Mouse (Mus musculus): Measurements from ENCODE around the gene Arl13b. TPM values are rescaled to one million over a fixed set of nuclear protein-coding genes. Genes with fewer than 3 reads are reported as not detected.
A peak's percentile ranks its signal among the peaks of the same experiment; 100 is the strongest.

The Arl13b gene
- total RNA-seq (2014; rRNA removed; ENCODE audit: low replicate concordance) (4.7 and 7.1 TPM in 2 replicates), polyA plus RNA-seq (2015; fragmentation: Nextera tagmentation; extraction: Ambion mirVana) (8.8 and 8.9 TPM in 2 replicates)

DNA sequence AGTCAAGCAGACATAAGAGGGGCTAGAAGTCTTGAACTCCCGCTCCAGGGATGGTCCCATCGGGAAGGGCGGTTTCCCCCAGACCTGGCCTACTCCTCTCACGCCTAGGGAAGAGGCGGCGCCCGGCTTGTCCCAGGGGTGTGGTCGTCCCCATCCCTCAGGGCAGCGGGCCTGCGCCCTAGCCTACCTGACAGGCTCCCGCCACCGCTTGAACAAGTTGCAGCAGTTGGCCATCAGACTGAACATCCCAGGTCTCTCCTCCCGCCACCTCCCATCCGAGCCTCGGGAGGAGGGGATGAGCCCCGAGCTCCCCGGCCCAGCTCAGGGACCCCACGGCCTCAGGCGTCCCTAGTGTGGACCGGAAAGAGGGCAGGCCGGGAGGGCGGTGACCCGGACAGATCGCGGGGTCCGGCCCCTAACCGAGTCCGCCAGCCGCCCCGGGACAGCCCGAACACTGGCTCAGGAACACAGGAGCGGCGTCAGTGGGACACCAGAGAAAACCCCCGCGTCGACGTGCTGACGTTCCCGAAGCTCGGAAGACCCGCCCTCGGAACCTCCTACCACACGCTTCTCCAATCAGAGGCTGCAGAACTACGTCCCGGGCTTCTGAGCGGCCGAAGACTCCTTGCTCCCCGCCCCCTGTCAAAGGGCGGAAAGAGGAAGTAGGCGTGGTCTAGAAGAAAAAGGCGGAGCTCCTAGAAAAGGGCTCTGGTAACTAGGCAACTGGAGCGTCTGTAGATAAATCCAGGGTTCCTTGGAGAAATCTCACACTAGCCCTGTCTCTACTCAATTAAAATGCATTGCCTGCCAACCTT is at the start of gene Arl13b:
Arl13b (minus strand) TSS at position 543 of the 815 bp plus-strand sequence.
- H3K9me3 ChIP-seq (replicated peaks; ENCODE audit: control insufficient read depth, low read length), result no peaks in the 10 kb centered on the region
- H3K4me3 ChIP-seq (ENCODE audit: low read depth, low read length), result peak within 1 kb of the TSS; percentile 96
- peak; percentile 98 for DNase-seq (ENCODE audit: low spot score)
- peak within 1 kb of the TSS; percentile 78 for H3K27ac ChIP-seq (ENCODE audit: low read depth)
- peak within 1 kb of the TSS; percentile 92 for H3K4me2 ChIP-seq (ENCODE audit: low read depth, low read length)
- no peaks in the 10 kb centered on the region for H3K4me1 ChIP-seq (ENCODE audit: control insufficient read depth, insufficient read depth)
- whole genome bisulfite sequencing, result under 1% methylated on average over 51 of the region's 52 CpGs
- no peaks in the 10 kb centered on the region for H3K36me3 ChIP-seq (replicated peaks; ENCODE audit: control insufficient read depth, insufficient read depth, low read length)
- peak; percentile 100 for ATAC-seq (ENCODE audit: insufficient read depth, low read depth)
- TF ChIP-seq CTCF (IDR thresholded peaks at IDR 0.05; ENCODE audit: low read depth), result no peak
- TF ChIP-seq EP300 (IDR thresholded peaks at IDR 0.05; ENCODE audit: low read depth), result no peak
- H3K9ac ChIP-seq (replicated peaks; ENCODE audit: low read depth, low read length), result peak within 1 kb of the TSS; percentile 79
- H3K27me3 ChIP-seq (ENCODE audit: control insufficient read depth, insufficient read depth, low read length), result no peaks in the 10 kb centered on the region

GRCm38 (mm10) chr16:62895824-62896223 is 49.0 kb upstream of the Arl13b start:
- Histone ChIP-seq H3K9ac (replicated peaks; ENCODE audit: low read depth, low read length) (no peak overlapping the region), H3K4me2 (ENCODE audit: low read depth, low read length) (no peak overlapping the region), H3K36me3 (replicated peaks; ENCODE audit: control insufficient read depth, insufficient read depth, low read length) (no peaks in the 10 kb centered on the region), H3K27ac (ENCODE audit: low read depth) (no peak overlapping the region), H3K9me3 (replicated peaks; ENCODE audit: control insufficient read depth, low read length) (no peaks in the 10 kb centered on the region), H3K4me3 (ENCODE audit: low read depth, low read length) (no peak overlapping the region), H3K27me3 (ENCODE audit: control insufficient read depth, insufficient read depth, low read length) (no peaks in the 10 kb centered on the region), H3K4me1 (ENCODE audit: control insufficient read depth, insufficient read depth) (no peaks in the 10 kb centered on the region)
- ATAC-seq (ENCODE audit: insufficient read depth, low read depth), result no peak
- no peak for DNase-seq (ENCODE audit: low spot score)
- 77% methylated on average over 3 of the region's 3 CpGs for WGBS
- TF ChIP-seq CTCF (IDR thresholded peaks at IDR 0.05; ENCODE audit: low read depth) (no peak), EP300 (IDR thresholded peaks at IDR 0.05; ENCODE audit: low read depth) (no peak)

DNA sequence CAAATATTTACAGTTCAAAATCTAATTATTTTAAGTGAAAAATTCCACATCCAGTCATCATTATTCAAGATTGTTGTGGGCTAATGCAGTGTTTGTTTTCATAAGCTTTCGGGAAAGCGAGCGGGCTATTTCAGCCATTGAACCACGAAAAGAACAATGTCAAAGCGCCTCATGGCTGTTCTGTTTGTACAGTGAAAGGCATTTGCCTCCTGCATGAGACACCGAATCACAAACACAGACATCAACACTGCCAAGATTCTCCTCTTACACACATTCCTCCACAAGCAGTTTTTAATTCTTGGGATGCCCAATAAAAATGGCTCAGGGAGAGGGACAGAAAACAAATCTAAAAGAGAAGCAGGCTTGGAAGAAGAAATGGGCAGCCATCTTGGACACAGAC is 27.2 kb upstream of the Arl13b start:
- TF ChIP-seq CTCF (IDR thresholded peaks at IDR 0.05; ENCODE audit: low read depth) (no peak), EP300 (IDR thresholded peaks at IDR 0.05; ENCODE audit: low read depth) (no peak)
- Histone ChIP-seq H3K4me1 (ENCODE audit: control insufficient read depth, insufficient read depth) (no peaks in the 10 kb centered on the region), H3K9ac (replicated peaks; ENCODE audit: low read depth, low read length) (no peak overlapping the region), H3K27me3 (ENCODE audit: control insufficient read depth, insufficient read depth, low read length) (no peaks in the 10 kb centered on the region), H3K27ac (ENCODE audit: low read depth) (no peak overlapping the region), H3K4me2 (ENCODE audit: low read depth, low read length) (no peak overlapping the region), H3K9me3 (replicated peaks; ENCODE audit: control insufficient read depth, low read length) (0 out of 2 replicates have a peak, but pooled peaks cover 6% of the 10 kb centered on the region), H3K36me3 (replicated peaks; ENCODE audit: control insufficient read depth, insufficient read depth, low read length) (no peaks in the 10 kb centered on the region), H3K4me3 (ENCODE audit: low read depth, low read length) (no peak overlapping the region)
- no peak for DNase-seq (ENCODE audit: low spot score)
- ATAC-seq (ENCODE audit: insufficient read depth, low read depth), result no peak
- WGBS, result 83% methylated on average over 6 of the region's 6 CpGs

DNA sequence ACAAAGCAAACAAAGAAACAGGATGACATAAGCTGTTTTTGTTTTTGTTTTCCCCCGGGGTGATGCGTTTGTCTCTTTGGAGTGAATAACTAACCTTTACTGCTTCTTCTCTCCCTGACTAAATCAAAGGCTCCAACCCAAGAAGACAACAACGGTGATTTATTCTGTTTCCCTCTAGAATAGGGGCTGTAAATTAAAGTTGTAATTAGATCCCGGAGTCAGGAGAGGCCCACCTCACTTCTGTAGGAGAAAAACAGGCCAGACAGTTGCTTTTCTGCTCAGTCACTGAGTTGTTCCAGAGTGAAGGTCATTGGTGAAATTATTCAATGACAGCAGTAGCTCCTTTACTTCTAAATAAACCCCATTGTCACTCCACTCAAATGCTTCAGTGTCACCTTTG is 26.3 kb upstream of the Arl13b start:
- Histone ChIP-seq H3K4me3 (ENCODE audit: low read depth, low read length) (no peak overlapping the region), H3K4me1 (ENCODE audit: control insufficient read depth, insufficient read depth) (no peaks in the 10 kb centered on the region), H3K36me3 (replicated peaks; ENCODE audit: control insufficient read depth, insufficient read depth, low read length) (no peaks in the 10 kb centered on the region), H3K9ac (replicated peaks; ENCODE audit: low read depth, low read length) (no peak overlapping the region), H3K27ac (ENCODE audit: low read depth) (no peak overlapping the region), H3K27me3 (ENCODE audit: control insufficient read depth, insufficient read depth, low read length) (no peaks in the 10 kb centered on the region), H3K4me2 (ENCODE audit: low read depth, low read length) (no peak overlapping the region), H3K9me3 (replicated peaks; ENCODE audit: control insufficient read depth, low read length) (0 out of 2 replicates have a peak, but pooled peaks cover 6% of the 10 kb centered on the region)
- no peak for ATAC-seq (ENCODE audit: insufficient read depth, low read depth)
- no peak for DNase-seq (ENCODE audit: low spot score)
- 77% methylated on average over 4 of the region's 4 CpGs for WGBS
- TF ChIP-seq CTCF (IDR thresholded peaks at IDR 0.05; ENCODE audit: low read depth) (no peak), EP300 (IDR thresholded peaks at IDR 0.05; ENCODE audit: low read depth) (no peak)

DNA sequence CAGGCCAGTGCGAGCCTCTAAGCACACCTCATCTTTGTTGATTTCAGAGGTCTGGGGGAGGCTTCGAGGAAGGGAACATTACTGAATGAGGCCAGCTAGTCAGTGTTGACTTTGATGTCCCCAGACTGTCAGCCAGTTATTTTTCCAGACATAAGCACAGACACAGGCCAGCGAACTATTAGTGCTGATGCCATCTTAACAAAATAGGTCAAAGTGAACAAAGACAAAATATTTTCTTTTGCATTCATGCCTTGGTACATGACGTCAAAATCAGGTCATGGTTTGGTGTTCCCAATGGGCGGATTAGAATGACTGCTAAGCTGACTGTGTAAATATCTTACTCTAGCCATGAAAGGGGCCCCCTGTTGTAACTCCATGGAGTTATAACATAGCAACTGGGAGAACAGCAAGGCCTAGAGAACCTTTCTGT is 25.9 kb upstream of the Arl13b start:
- TF ChIP-seq CTCF (IDR thresholded peaks at IDR 0.05; ENCODE audit: low read depth) (no peak), EP300 (IDR thresholded peaks at IDR 0.05; ENCODE audit: low read depth) (no peak)
- Histone ChIP-seq H3K9ac (replicated peaks; ENCODE audit: low read depth, low read length) (no peak overlapping the region), H3K4me3 (ENCODE audit: low read depth, low read length) (no peak overlapping the region), H3K4me1 (ENCODE audit: control insufficient read depth, insufficient read depth) (no peaks in the 10 kb centered on the region), H3K4me2 (ENCODE audit: low read depth, low read length) (no peak overlapping the region), H3K27me3 (ENCODE audit: control insufficient read depth, insufficient read depth, low read length) (no peaks in the 10 kb centered on the region), H3K9me3 (replicated peaks; ENCODE audit: control insufficient read depth, low read length) (0 out of 2 replicates have a peak, but pooled peaks cover 6% of the 10 kb centered on the region), H3K36me3 (replicated peaks; ENCODE audit: control insufficient read depth, insufficient read depth, low read length) (no peaks in the 10 kb centered on the region), H3K27ac (ENCODE audit: low read depth) (no peak overlapping the region)
- ATAC-seq (ENCODE audit: insufficient read depth, low read depth) (no peak), DNase-seq (ENCODE audit: low spot score) (no peak)
- WGBS, result 76% methylated on average over 5 of the region's 5 CpGs

All from heart, postnatal 0 days (tissue).